Mouse (Mus musculus) CH12.LX (cell line): ENCODE data around the gene Rnf8. TPM values are rescaled to one million over a fixed set of nuclear protein-coding genes. Genes with fewer than 3 reads are reported as not detected.

ENCODE experiments used
- DNase-seq: peaks from one replicate; pipeline ENCODE4 v3.0.0-alpha.2; 2013; ENCODE audit errors: extremely low read depth
- H3K27ac ChIP-seq: 2 replicates; pipeline ENCODE4 v1.5.1; 2012; ENCODE audit warnings: low read depth, mild to moderate bottlenecking, control low read depth, moderate library complexity; ENCODE audit not compliant: insufficient read depth
- H3K27me3 ChIP-seq: replicated peaks from 2 replicates; pipeline ENCODE3; 2012; ENCODE audit warnings: inconsistent platforms
- H3K36me3 ChIP-seq, 2 experiments: replicated peaks in 1 of 2; 2 replicates each; pipeline versions ENCODE3 to v1.6.1; 2012; ENCODE audit warnings: inconsistent platforms in 1 of 2, low read length in 1 of 2, mild to moderate bottlenecking in 1 of 2, mixed read lengths in 1 of 2, moderate library complexity in 1 of 2; ENCODE audit not compliant: control insufficient read depth in 1 of 2, insufficient read depth in 1 of 2
- H3K4me1 ChIP-seq, 2 experiments: 2 replicates each; pipeline ENCODE4 v1.6.1; 2012; ENCODE audit warnings: inconsistent platforms in 1 of 2, moderate library complexity in 1 of 2; ENCODE audit not compliant: insufficient read depth in 2 of 2, control insufficient read depth in 1 of 2
- H3K4me2 ChIP-seq: 2 replicates; pipeline ENCODE4 v1.6.1; 2012; ENCODE audit warnings: low read depth, mild to moderate bottlenecking, control low read depth; ENCODE audit not compliant: poor library complexity, insufficient read depth, severe bottlenecking
- H3K4me3 ChIP-seq, 3 experiments: fragments of 150-350 bp in 1 of 3; sonication (generic) in 1 of 3; replicated peaks in 1 of 3; 2 replicates each; pipeline versions ENCODE3 to v1.5.1; 2011 to 2012; ENCODE audit warnings: low read depth in 2 of 3, low read length in 2 of 3, mild to moderate bottlenecking in 2 of 3, moderate library complexity in 2 of 3, control low read depth in 1 of 3, improper control_type of control experiment in 1 of 3, inconsistent platforms in 1 of 3, mixed read lengths in 1 of 3; ENCODE audit not compliant: poor library complexity in 1 of 3
- H3K79me2 ChIP-seq: replicated peaks from 2 replicates; pipeline ENCODE4 v1.6.1; 2012; ENCODE audit warnings: mild to moderate bottlenecking, moderate library complexity; ENCODE audit not compliant: control insufficient read depth, poor library complexity, insufficient read depth, severe bottlenecking; ENCODE audit errors: extremely low read depth
- H3K9ac ChIP-seq: 2 replicates; pipeline ENCODE4 v1.6.1; 2012; ENCODE audit warnings: low read depth, mild to moderate bottlenecking, control low read depth, moderate library complexity; ENCODE audit not compliant: insufficient read depth
- H3K9me3 ChIP-seq: replicated peaks from 2 replicates; pipeline ENCODE3; 2012; ENCODE audit warnings: low read length, inconsistent platforms, mixed read lengths
- CHD1 ChIP-seq: IDR thresholded peaks from 2 replicates; pipeline ENCODE4 v1.6.1; 2012; ENCODE audit warnings: low read depth, low read length, improper control_type of control experiment, inconsistent platforms
- CHD2 ChIP-seq: IDR thresholded peaks from 2 replicates; pipeline ENCODE4 v1.6.1; 2011; ENCODE audit warnings: low read length, improper control_type of control experiment
- E2F4 ChIP-seq: IDR thresholded peaks from 2 replicates; pipeline ENCODE4 v1.6.1; 2011; ENCODE audit warnings: low read depth, low read length, improper control_type of control experiment; ENCODE audit not compliant: insufficient replicate concordance
- GABPA ChIP-seq: IDR thresholded peaks from 2 replicates; pipeline ENCODE4 v1.6.1; 2012; ENCODE audit warnings: low read depth, low read length, improper control_type of control experiment, inconsistent platforms; ENCODE audit not compliant: insufficient replicate concordance
- IRF4 ChIP-seq: IDR thresholded peaks from 2 replicates; pipeline ENCODE4 v1.6.1; 2014; ENCODE audit warnings: low read depth, mild to moderate bottlenecking, inconsistent platforms, low read length, improper control_type of control experiment
- KAT2A ChIP-seq: IDR thresholded peaks from 2 replicates; pipeline ENCODE4 v1.6.1; 2012; ENCODE audit warnings: low read length, improper control_type of control experiment, inconsistent platforms; ENCODE audit not compliant: insufficient replicate concordance
- MAX ChIP-seq: IDR thresholded peaks from 2 replicates; pipeline ENCODE4 v1.6.1; 2011; ENCODE audit warnings: low read length, improper control_type of control experiment
- MEF2A ChIP-seq: IDR thresholded peaks from 2 replicates; pipeline ENCODE4 v1.6.1; 2014; ENCODE audit warnings: low read depth, mild to moderate bottlenecking, inconsistent platforms, low read length, improper control_type of control experiment, borderline replicate concordance
- MXI1 ChIP-seq: IDR thresholded peaks from 2 replicates; pipeline ENCODE4 v1.6.1; 2011; ENCODE audit warnings: mild to moderate bottlenecking, low read depth, low read length, improper control_type of control experiment
- MYC ChIP-seq: IDR thresholded peaks from 2 replicates; pipeline ENCODE4 v1.6.1; 2011; ENCODE audit warnings: low read depth, mild to moderate bottlenecking, improper control_type of control experiment, low read length
- NELFE ChIP-seq: IDR thresholded peaks from 2 replicates; pipeline ENCODE4 v1.6.1; 2011; ENCODE audit warnings: low read depth, low read length, improper control_type of control experiment
- NRF1 ChIP-seq: IDR thresholded peaks from 2 replicates; pipeline ENCODE4 v1.6.1; 2014; ENCODE audit warnings: low read depth, mild to moderate bottlenecking, inconsistent platforms, low read length, improper control_type of control experiment, moderate library complexity
- PAX5 ChIP-seq: IDR thresholded peaks from 2 replicates; pipeline ENCODE4 v1.6.1; 2012; ENCODE audit warnings: low read length, inconsistent platforms, mixed read lengths
- POLR2AphosphoS2 ChIP-seq: IDR thresholded peaks from 2 replicates; pipeline ENCODE4 v1.6.1; 2011; ENCODE audit warnings: low read depth, low read length, improper control_type of control experiment
- RAD21 ChIP-seq: IDR thresholded peaks from 2 replicates; pipeline ENCODE4 v1.6.1; 2011; ENCODE audit warnings: low read depth, mild to moderate bottlenecking, low read length, improper control_type of control experiment, moderate library complexity
- RCOR1 ChIP-seq: conservative IDR thresholded peaks from 2 replicates; pipeline ENCODE4 v1.6.1; 2012; ENCODE audit warnings: low read depth, mild to moderate bottlenecking, inconsistent platforms, low read length, improper control_type of control experiment
- SIN3A ChIP-seq: IDR thresholded peaks from 2 replicates; pipeline ENCODE4 v1.6.1; 2012; ENCODE audit warnings: low read length, improper control_type of control experiment, inconsistent platforms
- SMC3 ChIP-seq: IDR thresholded peaks from 2 replicates; pipeline ENCODE4 v1.6.1; 2011; ENCODE audit warnings: low read depth, low read length, improper control_type of control experiment
- TBP ChIP-seq: conservative IDR thresholded peaks from 2 replicates; pipeline ENCODE4 v1.6.1; 2011; ENCODE audit warnings: low read depth, low read length, improper control_type of control experiment
- UBTF ChIP-seq: IDR thresholded peaks from 2 replicates; pipeline ENCODE4 v1.6.1; 2012; ENCODE audit warnings: low read depth, mild to moderate bottlenecking, inconsistent platforms, low read length, improper control_type of control experiment, moderate library complexity
- USF1 ChIP-seq: IDR thresholded peaks from 2 replicates; pipeline ENCODE4 v1.6.1; 2014; ENCODE audit warnings: low read depth, mild to moderate bottlenecking, inconsistent platforms, low read length, improper control_type of control experiment
- ZC3H11A ChIP-seq: IDR thresholded peaks from 2 replicates; pipeline ENCODE4 v1.6.1; 2012; ENCODE audit warnings: low read depth, mild to moderate bottlenecking, inconsistent platforms, low read length, improper control_type of control experiment
- ZKSCAN1 ChIP-seq: IDR thresholded peaks from 2 replicates; pipeline ENCODE4 v1.6.1; 2012; ENCODE audit warnings: low read depth, inconsistent platforms, low read length, improper control_type of control experiment, borderline replicate concordance
- dilution Hi-C: fragments of 300-500 bp; cut with MboI; formaldehyde crosslinking; loops from 2 replicates; pipeline ENCODE4 v1.14.3; 2020; ENCODE audit warnings: low sequenced_read_pairs; ENCODE audit not compliant: extremely low pct_unique_long_range_greater_than_20kb, extremely low pct_ligation_motif_present
- in situ Hi-C: fragments of 300-500 bp; cut with MboI; formaldehyde crosslinking; loops from 3 replicates; pipeline ENCODE4 v1.14.3; 2019; ENCODE audit warnings: low sequenced_read_pairs, low pct_ligation_motif_present, low pct_unique_long_range_greater_than_20kb, mixed read lengths
- polyA plus RNA-seq: library from polyadenylated mRNA; unstranded; fragments of >175 nt; gene quantifications from 2 replicates; pipeline ENCODE4 v1.2.1, GENCODE M21; 2012; ENCODE audit warnings: low read depth; ENCODE audit not compliant: insufficient read length
- total RNA-seq, 2 experiments: library from RNA; depleted of rRNA; stranded (reverse); fragments of 300-350 nt in 1 of 2; fragments of >200 nt in 1 of 2; gene quantifications; 2 replicates each; pipeline ENCODE4 v1.2.3; 2012 to 2014

Gene Rnf8
- total and polyA plus RNA-seq, 3 experiments: 29.9 to 38.8 (median 35.4) TPM

DNA sequence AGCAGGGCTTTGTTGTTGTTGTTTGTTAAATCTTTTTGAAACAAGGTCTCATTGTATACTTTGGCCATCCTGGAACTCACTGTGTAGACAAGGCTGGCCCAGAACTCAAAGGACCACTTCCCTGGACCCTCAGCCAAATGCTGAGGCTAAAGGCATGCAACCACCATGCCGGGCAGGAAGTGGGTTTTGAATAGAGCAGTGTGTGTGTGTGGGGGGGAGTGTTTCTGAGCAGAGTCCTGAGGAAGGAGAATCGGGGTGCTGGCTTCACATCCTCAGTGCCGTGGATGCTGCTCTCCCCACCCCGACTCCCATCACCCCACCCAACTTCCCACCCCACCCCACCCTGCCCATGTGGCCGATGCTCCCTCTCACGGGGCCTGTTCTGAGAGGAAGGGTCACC lies 29.1 kb upstream of the Rnf8 start:
- in situ Hi-C loops: no loop called here
- H3K36me3 ChIP-seq: peaks cover 25 to 60% of the 10 kb centered on the region in 2 experiments
- H3K4me1 ChIP-seq: peaks cover 0 to 30% of the 10 kb centered on the region in 2 experiments; a peak in 2 of 4 replicates
- no peak for TF ChIP-seq GABPA
- no peak overlapping the region for H3K9ac ChIP-seq
- no peaks in the 10 kb centered on the region for H3K27me3 ChIP-seq
- dilution Hi-C loops: no loop called here
- H3K4me3 ChIP-seq: no peak overlapping the region
- DNase-seq: no peak
- H3K4me2 ChIP-seq: no peak overlapping the region
- no peaks in the 10 kb centered on the region for H3K79me2 ChIP-seq
- H3K27ac ChIP-seq: no peak overlapping the region
- H3K9me3 ChIP-seq: no peaks in the 10 kb centered on the region

DNA sequence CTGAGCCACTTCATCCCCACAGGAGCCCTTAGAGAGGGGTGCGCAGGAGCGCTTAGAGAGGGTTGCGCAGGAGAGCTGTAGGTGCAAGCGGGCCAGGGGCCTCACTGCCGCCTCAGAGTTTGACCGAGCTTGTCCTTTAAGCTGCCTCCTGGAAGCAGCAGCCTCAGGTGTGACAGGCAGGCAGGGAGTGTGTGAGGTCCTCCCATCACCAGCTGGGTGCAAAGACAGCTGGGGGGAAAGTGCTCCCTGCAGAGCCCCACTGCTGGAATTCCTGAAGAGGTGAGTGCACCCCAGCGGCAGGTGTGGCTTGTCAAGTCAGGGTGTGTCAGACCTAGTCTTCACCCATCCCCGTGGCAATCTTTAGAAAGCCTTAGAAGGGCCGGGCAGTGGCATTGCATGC lies 27.7 kb upstream of the Rnf8 start:
- in situ Hi-C loops: no loop called here

DNA sequence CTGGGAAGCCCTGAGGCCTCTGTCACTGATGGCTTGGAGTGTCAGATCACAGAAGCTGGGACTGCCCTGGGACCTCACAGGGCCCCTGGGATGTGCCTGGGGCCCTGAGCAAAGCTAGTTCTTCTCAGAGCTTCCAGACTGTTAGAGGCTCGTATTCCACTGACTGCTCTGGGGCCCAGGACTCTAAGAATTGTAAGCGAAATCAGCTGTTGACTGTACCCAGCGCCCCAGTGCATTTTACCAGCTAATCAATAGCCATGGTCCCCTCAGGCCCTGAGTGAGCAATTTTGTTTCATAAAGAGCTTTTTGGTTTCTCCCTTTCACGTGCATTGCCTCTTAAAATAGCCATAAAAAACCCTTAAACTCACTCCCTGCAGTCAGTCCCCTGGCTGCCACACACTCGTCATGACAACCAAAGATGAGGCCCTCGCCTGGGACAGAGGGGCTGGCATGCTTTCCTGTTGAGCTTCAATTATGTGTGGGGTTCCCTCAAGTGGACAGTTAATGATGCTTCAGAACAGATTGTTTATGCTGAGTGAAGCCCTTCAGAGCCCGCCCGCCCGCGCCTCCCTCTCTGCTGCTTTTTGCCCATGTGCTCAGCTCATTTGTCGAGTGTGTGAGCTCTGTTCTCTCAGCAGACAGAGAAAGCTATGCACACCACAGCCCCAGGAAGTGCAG lies 25.2 kb upstream of the Rnf8 start:
- Histone ChIP-seq H3K79me2 (no peaks in the 10 kb centered on the region), H3K27me3 (no peaks in the 10 kb centered on the region), H3K27ac (no peak overlapping the region), H3K9ac (no peak overlapping the region), H3K4me1 (peaks cover 0 to 24% of the 10 kb centered on the region in 2 experiments; a peak in 2 of 4 replicates)
- TF ChIP-seq KAT2A (no peak), TBP (no peak), ZKSCAN1 (no peak), UBTF (no peak), MYC (no peak)
- TF ChIP-seq, all 38 proteins: peak for 0
- Histone ChIP-seq H3K36me3 (peaks cover 9 to 55% of the 10 kb centered on the region in 2 experiments), H3K4me2 (no peak overlapping the region), H3K9me3 (no peaks in the 10 kb centered on the region), H3K4me3 (no peak overlapping the region)
- in situ Hi-C loops (no loop called here), dilution Hi-C loops (no loop called here)
- no peak for DNase-seq

More for the DNA sequence above, 27.7 kb upstream of the Rnf8 start:
- Histone ChIP-seq H3K9me3 (no peaks in the 10 kb centered on the region), H3K4me1 (peaks cover 0 to 30% of the 10 kb centered on the region in 2 experiments; a peak in 2 of 4 replicates), H3K27me3 (no peaks in the 10 kb centered on the region), H3K79me2 (no peaks in the 10 kb centered on the region), H3K9ac (no peak overlapping the region), H3K36me3 (peaks cover 18 to 59% of the 10 kb centered on the region in 2 experiments), H3K4me3 (no peak overlapping the region), H3K4me2 (no peak overlapping the region), H3K27ac (no peak overlapping the region)
- dilution Hi-C loops: no loop called here
- TF ChIP-seq ZC3H11A (no peak), RCOR1 (no peak), CHD2 (no peak), RAD21 (no peak), MAX (no peak), NELFE (no peak), SMC3 (no peak), POLR2AphosphoS2 (no peak), IRF4 (no peak), USF1 (no peak), CHD1 (no peak), SIN3A (no peak), MEF2A (no peak), UBTF (no peak), NRF1 (no peak), GABPA (no peak), E2F4 (no peak), MXI1 (no peak), PAX5 (no peak)
- no peak for DNase-seq
